Mouse (Mus musculus): ENCODE results near the gene Nfe2l1. TPM values are rescaled to one million over a fixed set of nuclear protein-coding genes. Genes with fewer than 3 reads are reported as not detected.

The Nfe2l1 gene
- total RNA-seq (2017): 48.5 and 53.8 TPM in 2 replicates

DNA sequence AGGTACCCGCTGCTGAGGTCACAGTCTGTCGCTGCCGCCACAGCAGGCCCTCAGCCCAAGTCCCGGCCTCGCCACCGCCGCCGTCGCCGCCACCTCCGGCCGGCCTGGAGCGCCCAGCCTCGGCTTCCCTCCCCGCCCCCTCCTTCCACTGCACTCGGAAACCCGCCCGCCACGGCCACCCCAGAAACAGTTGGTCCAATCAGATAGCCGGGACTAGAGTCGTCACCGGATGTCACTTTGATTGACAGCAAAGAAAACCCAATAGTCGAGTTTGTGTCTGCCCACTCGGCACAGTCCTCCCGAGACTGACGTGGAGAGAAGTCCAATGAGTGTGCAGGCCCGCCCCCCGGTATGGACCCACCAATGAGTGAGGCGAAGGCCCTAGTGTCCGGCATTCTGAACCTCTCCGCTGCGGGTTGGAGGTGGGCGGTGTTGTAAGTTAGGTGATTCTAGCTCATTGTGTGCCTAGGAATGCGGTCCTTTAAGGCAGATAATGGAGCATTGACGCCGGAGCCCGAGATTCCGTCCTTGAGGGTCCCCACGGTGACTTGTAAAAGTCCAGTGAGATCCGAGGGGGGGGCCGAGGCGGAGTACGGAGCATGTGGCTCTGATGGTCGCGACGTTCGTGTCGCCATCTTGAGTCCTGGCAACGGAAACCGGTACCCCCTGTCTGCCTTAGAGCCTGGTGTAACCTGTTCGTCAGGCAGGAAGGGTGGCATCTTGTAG, at the start of gene Nfe2l1:
Gene Nfe2l1 (minus strand): TSS at position 156 of the 726 bp plus-strand sequence.
- peak; percentile 95 for ATAC-seq (ENCODE audit: extremely low read depth, insufficient number of reproducible peaks, low FRiP score, poor library complexity, severe bottlenecking)

DNA sequence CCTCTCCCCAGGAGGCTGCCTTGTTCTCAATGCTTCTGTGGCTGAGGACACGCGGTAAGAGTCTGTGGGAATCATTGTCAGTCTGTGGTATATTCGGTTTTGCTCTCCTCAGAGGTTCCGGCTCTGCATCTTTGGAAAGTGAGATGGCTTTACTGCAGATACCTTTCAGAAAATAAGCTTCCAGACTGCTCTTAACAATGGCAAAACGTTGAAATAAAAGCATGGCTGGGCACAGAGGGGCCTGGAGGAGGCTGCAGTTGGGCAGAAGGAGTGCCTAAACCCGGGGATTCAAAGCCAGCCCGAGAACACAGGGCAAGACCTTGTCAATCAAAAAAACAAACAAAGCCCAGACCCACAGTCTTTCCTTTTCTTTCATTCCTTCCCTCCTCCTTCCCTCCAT, 49.6 kb upstream of the Nfe2l1 start:
- ATAC-seq (ENCODE audit: extremely low read depth, insufficient number of reproducible peaks, low FRiP score, poor library complexity, severe bottlenecking): no peak

DNA sequence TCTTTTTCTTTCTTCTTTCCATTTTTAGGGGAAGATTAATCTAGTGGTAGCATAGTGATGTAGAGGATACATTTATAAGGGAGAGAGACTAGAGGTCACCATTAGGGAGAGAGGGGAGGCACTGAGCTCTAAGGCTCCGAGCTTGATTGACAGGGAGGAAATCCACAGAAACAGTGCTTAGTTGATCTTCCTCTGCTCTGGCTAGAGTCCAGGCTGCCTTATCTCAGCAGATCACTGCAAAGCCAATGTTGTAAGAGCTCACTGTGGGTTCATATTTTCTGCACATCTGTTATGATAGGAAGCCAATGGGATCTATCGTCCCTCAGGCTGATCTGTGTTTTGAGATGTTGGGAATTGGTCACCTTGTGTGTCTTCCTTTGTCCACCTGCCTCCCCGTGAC, 48.9 kb upstream of the Nfe2l1 start:
- ATAC-seq (ENCODE audit: extremely low read depth, insufficient number of reproducible peaks, low FRiP score, poor library complexity, severe bottlenecking): no peak

DNA sequence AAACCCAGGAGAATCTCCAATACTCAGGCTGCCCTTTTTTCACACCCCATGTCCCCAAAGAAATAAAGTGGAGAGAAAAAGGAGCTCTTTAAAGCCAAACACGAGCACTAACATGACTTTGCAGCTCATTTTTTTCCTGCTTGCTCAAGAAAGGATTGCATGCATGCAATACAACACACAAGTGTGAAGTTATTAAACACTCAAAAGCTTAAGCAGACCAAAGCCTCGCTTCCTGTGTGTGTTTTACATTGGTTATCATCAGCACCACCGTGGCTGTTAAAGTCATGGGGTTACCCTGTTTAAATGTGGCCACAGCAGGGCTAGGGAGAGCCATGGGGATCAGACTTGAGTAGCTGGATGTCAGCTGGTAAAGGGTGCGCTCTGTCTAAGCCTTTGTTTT, 47.3 kb upstream of the Nfe2l1 start:
- ATAC-seq (ENCODE audit: extremely low read depth, insufficient number of reproducible peaks, low FRiP score, poor library complexity, severe bottlenecking): no peak

DNA sequence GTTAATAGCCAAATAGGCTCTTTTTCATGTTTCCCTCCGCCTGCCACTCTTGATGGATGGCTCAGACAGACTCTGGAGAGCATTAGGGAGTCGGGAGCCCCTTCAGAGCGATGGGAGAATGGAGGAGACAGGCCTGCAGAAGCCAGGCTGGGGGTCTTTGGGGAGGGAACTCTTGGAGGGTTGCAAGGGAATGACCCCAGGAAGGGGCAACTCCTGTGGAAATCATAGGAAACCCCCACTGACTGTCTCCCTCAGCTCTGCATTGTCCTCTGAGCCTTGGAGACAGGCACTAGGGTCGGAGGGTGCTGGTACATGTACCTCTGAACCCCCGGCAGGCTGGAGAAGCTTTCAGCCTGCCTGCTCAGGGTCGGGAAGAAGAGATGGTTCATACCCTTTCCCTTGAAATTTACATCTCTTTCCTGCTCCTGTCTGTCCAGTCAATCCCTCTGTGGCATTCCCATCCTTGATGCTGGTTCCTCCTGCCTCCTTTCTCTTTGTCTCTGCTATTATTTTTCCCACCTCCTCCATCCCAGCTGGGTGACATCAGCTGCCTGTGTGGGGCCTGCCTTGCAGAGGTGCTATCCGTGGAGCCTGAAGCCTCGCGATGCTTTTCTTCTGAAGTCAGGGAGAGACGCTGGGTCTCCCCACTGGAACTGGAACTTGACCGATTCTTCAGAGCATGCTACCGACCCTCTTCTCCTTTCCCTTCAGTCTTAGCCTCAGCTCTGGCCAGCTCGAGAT, 46.7 kb upstream of the Nfe2l1 start:
- ATAC-seq (ENCODE audit: extremely low read depth, insufficient number of reproducible peaks, low FRiP score, poor library complexity, severe bottlenecking): no peak

DNA sequence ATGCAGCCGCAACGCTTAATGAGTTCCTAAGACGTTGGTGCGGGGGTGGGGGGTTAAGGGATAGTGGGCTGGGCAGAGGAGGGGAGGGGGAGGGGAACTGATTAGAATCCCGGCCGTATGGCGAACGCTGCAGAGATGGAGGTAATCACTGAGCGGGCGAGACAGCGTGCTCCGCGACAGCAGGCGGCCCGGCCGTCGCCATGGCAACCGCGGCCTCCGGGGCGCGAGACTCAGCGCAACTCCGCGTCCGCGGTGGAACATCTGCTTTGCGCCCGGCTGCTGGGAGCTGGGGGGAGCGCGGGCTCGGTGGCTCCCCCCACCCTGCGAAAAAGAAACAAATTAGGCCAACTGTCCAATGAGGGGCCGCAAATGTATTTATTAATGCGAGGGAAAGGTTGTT, 46.0 kb upstream of the Nfe2l1 start:
- no peak for ATAC-seq (ENCODE audit: extremely low read depth, insufficient number of reproducible peaks, low FRiP score, poor library complexity, severe bottlenecking)

DNA sequence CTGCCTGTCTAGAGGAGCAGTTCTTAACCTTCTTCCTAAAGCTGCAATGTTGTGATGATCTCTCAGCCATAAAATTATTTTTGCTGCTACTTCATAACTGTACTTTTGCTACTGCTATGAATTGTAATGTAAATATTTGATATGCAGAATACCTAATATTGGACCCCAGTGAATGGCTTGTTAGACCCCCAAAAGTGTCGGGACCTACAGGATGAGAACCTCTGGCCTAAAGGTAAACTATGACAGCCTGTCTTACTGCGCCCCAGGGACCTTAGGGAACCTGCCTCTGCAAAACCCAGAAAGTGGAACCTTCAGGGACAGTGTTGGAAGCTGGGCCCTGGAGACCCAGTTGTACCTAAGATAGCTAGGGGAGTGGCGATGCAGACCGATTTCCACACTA, 45.5 kb upstream of the Nfe2l1 start:
- no peak for ATAC-seq (ENCODE audit: extremely low read depth, insufficient number of reproducible peaks, low FRiP score, poor library complexity, severe bottlenecking)

DNA sequence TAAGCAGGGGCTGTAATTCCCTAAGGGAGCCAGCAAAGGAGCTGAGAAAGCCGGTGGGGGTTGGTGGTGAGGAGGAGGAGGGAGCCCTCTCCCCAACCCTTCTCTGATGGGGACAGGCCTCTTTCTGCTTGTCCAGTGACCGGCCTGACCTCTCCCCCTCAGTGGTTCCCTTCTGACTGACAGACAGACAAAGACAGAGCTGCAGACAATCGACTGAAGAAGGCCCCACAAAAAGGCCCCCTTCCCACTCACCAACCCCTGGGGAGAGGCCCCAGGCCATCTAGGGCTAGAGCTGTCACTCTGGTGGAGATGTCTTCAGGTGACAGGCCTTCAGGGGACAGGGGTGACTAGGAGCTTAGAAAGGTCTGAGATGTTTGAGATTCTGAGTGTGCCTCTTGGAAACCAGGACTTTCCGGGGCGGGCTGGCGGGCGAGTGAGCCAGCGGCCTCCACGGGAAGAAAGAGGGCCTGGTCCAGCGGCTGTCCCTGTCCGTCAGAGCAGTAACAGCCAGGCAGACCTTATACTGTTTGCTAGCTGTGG, 43.9 kb upstream of the Nfe2l1 start:
- ATAC-seq (ENCODE audit: extremely low read depth, insufficient number of reproducible peaks, low FRiP score, poor library complexity, severe bottlenecking): no peak

DNA sequence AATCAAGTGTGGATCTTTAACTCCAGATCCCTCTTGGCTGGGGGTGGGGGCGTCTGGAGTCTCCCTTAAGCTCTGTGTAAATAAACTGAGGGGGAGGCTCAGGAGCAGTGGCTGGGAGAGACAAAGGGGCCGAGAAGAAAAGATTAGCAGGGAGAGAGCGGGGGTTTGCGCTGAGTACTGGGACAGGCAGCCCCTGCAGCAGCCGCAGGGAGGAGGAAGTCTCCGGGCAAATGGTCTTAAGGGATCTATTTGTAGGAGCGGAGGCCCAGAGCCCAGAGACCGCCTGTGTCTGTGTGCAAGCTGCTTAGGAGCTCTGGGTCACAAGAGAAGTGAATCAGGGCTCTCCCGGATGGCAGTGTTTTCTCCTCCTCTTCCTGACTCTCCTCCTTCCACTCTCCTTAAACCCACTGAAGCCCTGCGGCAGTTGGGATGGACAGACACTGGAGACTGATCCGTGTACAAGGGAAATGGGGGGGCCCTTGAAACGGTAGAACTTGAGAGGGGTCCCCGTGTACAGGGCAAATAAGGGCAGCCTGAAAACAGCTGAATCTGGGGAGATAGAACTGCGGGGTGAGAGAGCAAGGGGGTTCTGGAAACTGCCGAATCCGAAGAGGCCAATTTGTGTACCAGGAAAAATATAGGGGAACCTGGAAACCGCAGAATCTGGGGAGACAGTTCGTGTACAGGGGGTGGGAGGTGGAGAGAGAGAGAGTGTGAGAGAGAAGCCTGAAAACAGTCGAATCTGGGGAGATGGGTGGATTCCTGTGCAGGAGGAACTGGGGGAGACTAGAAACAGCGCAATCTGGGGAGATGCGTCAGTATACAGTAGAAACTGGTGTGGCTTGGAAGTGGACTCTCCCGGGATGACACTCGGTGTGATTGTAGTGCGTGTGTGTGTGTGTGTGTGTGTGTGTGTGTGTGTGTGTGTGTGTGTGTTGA, 42.9 kb upstream of the Nfe2l1 start:
- ATAC-seq (ENCODE audit: extremely low read depth, insufficient number of reproducible peaks, low FRiP score, poor library complexity, severe bottlenecking): no peak

DNA sequence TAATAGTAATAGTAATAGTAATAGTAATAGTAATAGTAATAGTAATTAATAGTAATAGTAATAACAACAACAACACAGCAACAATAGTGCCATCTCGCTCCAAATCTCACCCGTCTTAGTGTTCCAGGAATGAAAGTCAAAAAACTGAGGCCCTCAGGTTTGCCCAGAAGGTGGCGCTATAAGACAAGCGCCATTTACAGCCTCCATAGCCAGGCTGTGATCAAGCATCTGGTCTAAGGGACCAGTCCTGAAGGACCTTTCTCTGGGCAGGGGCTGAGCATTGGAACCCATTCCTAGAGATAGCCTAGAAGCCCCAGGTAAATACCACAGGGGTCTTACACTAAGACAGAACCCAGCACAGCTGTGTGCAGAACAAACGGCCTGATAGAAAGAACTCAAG, 37.4 kb upstream of the Nfe2l1 start:
- ATAC-seq (ENCODE audit: extremely low read depth, insufficient number of reproducible peaks, low FRiP score, poor library complexity, severe bottlenecking): peak; percentile 40; the same call in 1 of the 2 replicates

DNA sequence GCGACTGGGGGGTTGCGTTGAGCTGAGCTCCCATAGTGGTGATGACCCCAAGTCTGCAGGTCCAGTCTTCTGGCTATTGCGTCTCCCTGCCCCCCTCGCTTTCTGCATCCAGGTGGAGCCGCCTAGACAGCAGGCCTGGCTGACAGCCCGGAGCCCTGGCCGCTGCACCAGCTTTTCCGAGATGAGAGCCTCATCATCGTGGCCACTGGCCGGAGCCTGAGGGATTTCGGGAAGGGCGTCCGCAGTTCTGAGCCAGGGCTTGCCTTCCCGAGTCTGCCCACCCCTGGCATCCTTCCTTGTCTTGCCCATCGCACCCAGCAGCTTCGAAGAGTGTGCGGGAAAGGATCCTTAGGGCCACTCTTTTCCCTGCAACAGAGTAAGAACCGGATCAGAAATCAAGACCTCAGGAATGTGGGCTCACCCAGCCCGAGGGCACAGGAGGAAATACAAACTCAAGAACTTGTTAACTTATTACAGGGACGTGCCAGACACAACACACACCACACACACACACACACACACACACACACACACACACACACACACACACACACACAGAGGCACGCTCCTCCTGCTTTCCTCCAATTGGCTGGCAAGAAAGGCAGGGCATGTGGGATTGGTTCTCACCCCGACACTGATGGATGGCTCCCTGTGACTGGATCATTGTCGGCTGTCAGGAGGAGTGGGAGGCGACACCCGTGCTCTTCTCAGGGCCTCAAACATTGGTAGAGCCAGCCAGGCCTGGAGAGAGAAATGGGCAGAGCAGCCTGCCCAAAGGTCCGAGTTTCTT, 33.6 kb upstream of the Nfe2l1 start:
- no peak for ATAC-seq (ENCODE audit: extremely low read depth, insufficient number of reproducible peaks, low FRiP score, poor library complexity, severe bottlenecking)

DNA sequence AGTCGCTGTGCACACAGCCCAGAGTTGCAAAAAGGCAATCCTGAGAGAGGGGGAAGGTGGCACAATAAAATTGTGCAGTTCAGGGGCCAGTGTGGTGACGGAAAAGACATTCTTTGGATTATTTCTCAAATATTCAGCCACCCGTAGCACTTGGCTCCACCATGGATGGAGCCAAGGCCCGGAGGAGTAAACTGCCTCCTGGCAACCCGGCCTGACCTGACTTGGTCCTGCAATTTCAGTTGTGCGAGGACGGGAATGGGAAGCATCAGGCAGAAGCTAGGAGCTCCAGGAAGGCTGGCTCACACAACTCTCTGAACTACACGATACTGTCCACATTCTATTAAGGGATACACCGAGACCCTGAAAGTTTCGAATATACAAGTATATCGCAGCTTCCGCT, 32.8 kb upstream of the Nfe2l1 start:
- ATAC-seq (ENCODE audit: extremely low read depth, insufficient number of reproducible peaks, low FRiP score, poor library complexity, severe bottlenecking): no peak

DNA sequence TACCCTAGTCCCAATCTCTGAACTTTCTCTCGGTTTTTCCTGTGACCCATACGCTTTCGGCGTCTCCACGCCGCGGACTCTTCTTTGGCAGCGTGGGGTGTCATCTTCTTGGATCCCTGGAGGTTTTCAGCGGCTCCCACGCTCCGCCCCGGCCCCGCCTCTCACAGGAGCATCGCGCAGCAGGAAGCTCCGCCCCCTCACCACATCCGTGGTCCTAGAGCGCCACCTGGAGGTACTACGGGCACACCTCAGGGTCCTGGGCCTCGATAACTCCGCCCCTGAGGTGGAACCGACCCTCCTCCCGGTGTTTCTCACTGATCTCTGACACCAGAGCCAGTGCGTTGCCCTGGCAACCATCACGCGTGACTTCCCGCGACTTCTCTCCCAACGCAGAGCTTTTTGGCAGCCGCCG, 32.1 kb upstream of the Nfe2l1 start:
- ATAC-seq (ENCODE audit: extremely low read depth, insufficient number of reproducible peaks, low FRiP score, poor library complexity, severe bottlenecking): peak; percentile 96

DNA sequence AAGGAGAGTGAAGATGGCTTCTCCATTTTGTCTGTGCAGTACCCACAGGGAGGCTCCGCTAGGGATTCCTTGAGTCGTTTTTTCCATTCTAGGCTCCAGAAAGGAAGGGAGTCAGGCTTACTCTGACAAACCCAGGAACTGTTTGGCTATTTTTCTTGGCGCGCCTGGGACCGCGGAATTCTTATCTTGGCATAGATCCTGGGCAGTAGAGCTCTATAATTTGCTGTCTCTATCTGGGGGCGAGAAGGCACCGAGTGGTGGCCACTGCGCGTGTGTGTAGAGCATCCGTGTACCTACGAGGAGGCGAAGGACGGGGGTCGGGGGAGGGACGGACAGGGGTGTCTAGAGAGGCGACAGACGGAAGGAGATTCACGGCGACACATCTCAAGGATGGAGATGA, 31.7 kb upstream of the Nfe2l1 start:
- no peak for ATAC-seq (ENCODE audit: extremely low read depth, insufficient number of reproducible peaks, low FRiP score, poor library complexity, severe bottlenecking)

DNA sequence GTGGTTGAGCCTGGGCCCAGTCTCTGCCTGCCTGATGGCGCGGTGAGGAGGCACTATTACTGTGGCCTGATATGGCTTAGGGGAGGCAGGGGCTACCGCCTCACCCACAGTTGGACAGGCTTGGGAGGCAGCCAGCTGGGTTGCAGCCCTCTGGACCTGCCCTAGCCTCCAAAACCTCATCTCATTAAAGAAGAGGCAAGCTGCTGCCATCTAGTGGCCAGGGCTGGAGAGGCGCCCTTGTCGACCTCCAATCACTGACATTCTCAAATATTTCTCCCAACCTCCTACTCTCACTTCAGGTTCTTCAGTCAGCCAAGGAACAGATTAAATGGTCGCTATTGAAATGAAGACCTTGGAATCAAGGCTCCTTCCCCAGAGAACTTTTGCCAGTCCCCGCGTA, 30.8 kb upstream of the Nfe2l1 start:
- ATAC-seq (ENCODE audit: extremely low read depth, insufficient number of reproducible peaks, low FRiP score, poor library complexity, severe bottlenecking): peak; percentile 56

DNA sequence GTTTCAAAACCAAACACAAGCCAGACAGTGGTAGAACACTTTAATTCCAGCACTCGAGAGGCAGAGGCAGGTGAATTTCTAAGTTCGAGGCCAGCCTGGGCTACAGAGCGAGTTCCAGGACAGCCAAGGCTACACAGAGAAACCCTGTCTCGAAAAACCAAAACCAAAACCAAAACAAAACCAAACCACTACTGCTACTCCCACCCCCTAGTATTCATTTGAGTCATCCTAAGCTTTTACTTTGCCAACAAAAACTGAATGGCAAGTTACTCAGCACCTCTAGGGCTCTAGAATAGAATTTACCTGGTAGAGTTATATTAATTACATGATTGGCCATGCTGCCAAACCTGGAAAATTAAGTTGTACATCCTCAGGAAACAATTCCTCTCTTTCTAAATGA, 29.9 kb upstream of the Nfe2l1 start:
- no peak for ATAC-seq (ENCODE audit: extremely low read depth, insufficient number of reproducible peaks, low FRiP score, poor library complexity, severe bottlenecking)

DNA sequence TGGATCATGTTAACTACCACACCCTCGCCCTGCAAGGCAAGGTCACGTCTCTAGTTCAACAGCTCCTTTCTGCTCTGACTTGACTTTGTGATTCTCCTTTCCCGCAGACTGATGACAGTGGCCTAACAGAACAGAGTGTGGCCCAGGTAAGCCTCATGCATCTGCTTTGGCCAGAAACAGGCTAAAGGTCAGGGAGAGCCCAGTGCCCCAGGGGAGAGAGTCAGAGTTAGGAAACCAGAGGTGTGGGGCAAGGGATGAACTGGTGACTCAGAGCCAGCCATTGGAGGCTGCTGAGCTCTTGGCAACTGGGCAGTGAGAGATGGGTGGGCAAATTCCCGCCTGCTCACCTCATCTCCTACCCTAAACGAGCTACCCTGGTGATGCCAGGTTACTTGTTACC, 27.7 kb upstream of the Nfe2l1 start:
- ATAC-seq (ENCODE audit: extremely low read depth, insufficient number of reproducible peaks, low FRiP score, poor library complexity, severe bottlenecking): no peak

DNA sequence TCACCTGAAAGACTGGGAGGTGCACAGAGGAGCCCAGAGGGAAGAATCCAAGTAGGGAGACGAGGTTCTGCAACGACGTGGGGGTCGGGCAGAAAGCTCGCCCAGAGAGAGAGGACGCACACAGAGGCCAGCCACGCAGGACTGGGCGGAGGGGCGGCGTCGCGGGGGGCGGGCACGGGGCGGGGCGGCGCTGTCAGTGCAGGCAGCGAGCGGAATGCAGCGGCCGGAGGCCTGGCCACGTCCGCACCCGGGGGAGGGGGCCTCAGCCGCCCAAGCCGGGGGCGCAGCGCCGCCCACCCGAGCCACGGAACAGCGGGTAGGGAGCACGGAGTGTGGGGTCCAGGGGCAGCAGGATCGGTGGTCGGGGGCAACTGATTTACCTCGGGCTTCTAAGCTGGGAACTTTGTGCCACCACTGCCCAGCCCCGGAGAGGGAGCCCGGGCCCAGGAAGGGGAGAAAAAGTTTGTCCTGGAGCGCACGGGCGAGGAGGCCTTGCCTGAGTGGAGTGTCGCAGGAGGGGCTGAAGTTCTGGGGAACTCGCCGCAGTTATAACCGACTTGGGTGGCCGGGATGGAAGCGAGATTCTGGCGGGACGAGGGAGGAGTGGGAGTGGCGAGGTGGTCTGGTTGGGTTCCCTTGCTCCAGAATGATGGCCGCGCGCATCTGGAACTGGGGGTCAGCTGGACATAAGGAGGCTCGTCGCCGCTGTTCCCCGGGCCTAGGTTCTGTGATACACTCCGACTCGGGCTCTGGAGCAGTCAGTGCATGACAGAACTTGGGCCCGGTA, 20.1 kb upstream of the Nfe2l1 start, which contains the start of gene Copz2:
Gene Copz2 (plus strand): TSS at position 190 of the 787 bp plus-strand sequence.
- ATAC-seq (ENCODE audit: extremely low read depth, insufficient number of reproducible peaks, low FRiP score, poor library complexity, severe bottlenecking): no peak
